Mouse (Mus musculus) gastrocnemius, adult 18-20 months (tissue): ENCODE measurements around the gene Katnbl1. TPM values are rescaled to one million over a fixed set of nuclear protein-coding genes. Genes with fewer than 3 reads are reported as not detected.

ENCODE experiments used
- total RNA-seq, 2 experiments: library from RNA; stranded (reverse); gene quantifications; 2 replicates each; pipeline ENCODE4 v1.2.3; 2021

Katnbl1 gene
- total RNA-seq, 2 experiments from 2014 or later = 2.7 to 3.2 TPM

Other genes starting within 250 kb of the Katnbl1 start
- not detected for gene Olfr1316, start 244.2 kb upstream of the Katnbl1 start, total RNA-seq
- gene Olfr1317, start 238.9 kb upstream of the Katnbl1 start, total RNA-seq = not detected
- not detected for gene Olfr1318, start 225.0 kb upstream of the Katnbl1 start, total RNA-seq
- gene Lpcat4, start 139.7 kb upstream of the Katnbl1 start, total RNA-seq = 1 to 10 TPM in 1 of 2 experiments, under 1 TPM in 1; 0.82 to 1.1 TPM
- gene Nutm1, start 119.9 kb upstream of the Katnbl1 start, total RNA-seq = not detected
- 10 to 100 TPM; 52.3 to 59.1 TPM for gene Nop10, start 117.3 kb upstream of the Katnbl1 start, total RNA-seq
- gene Slc12a6, start 113.4 kb upstream of the Katnbl1 start, total RNA-seq = 10 to 100 TPM; 26.2 to 26.4 TPM
- gene Gm21985, start 112.9 kb upstream of the Katnbl1 start, total RNA-seq = under 1 TPM; 0.24 to 0.80 TPM
- gene Emc4, start 11.2 kb upstream of the Katnbl1 start, total RNA-seq = 10 to 100 TPM; 72.7 to 77.9 TPM
- 10 to 100 TPM; 12.8 to 13.4 TPM for gene Emc7, start 75.8 kb downstream of the Katnbl1 start, total RNA-seq
- not detected for gene Chrm5, start 101.6 kb downstream of the Katnbl1 start, total RNA-seq
- 10 to 100 TPM; 11.1 to 15.5 TPM for gene Aven, start 113.8 kb downstream of the Katnbl1 start, total RNA-seq